Mouse (Mus musculus): Measurements from ENCODE around the gene Rars.

- no peak for TF ChIP-seq CTCF (IDR thresholded peaks at IDR 0.05; ENCODE audit: low read depth)
- no peak for TF ChIP-seq EP300 (optimal IDR thresholded peaks at IDR 0.05)
These were observed 10.0 kb upstream of the Rars start for GRCm38 (mm10) chr11:35844299-35844698.
